Mouse (Mus musculus) left cerebral cortex, adult 2 months (tissue): ENCODE measurements at regions not wholly inside any gene's neighbourhood (a gene's known extent, or its start where the extent isn't known, plus 50 kb on each side); places are given as distances from the start of the nearest gene placed in this dataset.

Source experiments
- DNase-seq, 2 experiments: peaks; one replicate each; pipeline ENCODE4 v3.0.0; 2021 to 2022; ENCODE audit warnings: low spot score in 2 of 2, mixed read lengths in 1 of 2; ENCODE audit errors: extremely low spot score in 1 of 2
- H3K27ac ChIP-seq: fragments of 200-600 bp; 2 replicates; pipeline ENCODE4 v1.8.1; 2022
- H3K4me3 ChIP-seq: fragments of 200-600 bp; 2 replicates; pipeline ENCODE4 v1.8.1; 2022
- CTCF ChIP-seq: fragments of 200-600 bp; IDR thresholded peaks from 2 replicates; pipeline ENCODE4 v1.8.1; 2022; ENCODE audit warnings: antibody characterized with exemption, mild to moderate bottlenecking, moderate library complexity
- intact Hi-C: fragments of 180-260 bp; cut with DNase I; formaldehyde crosslinking; loops from one replicate; pipeline ENCODE4 v1.15.1; 2025

GRCm38 (mm10) chr2:12697209-12697608 is 226.6 kb upstream of the Pter start:
- intact Hi-C loops, result no loop called here

GRCm38 (mm10) chr2:12699331-12699730 is 224.5 kb upstream of the Pter start:
- H3K4me3 ChIP-seq, result no peak overlapping the region
- DNase-seq, result no peak
- intact Hi-C loops, result no loop called here
- TF ChIP-seq CTCF, result no peak
- no peak overlapping the region for H3K27ac ChIP-seq

More at GRCm38 (mm10) chr2:12697209-12697608, 226.6 kb upstream of the Pter start:
- no peak for DNase-seq
- Histone ChIP-seq H3K4me3 (no peak overlapping the region), H3K27ac (no peak overlapping the region)
- no peak for TF ChIP-seq CTCF

GRCm38 (mm10) chr2:12707514-12707913 is 216.3 kb upstream of the Pter start:
- intact Hi-C loops, result loop anchor here (5.0 kb wide), 3 partner anchors 90 to 355 kb away; no protein-coding TSS in a partner anchor
- no peak for TF ChIP-seq CTCF
- Histone ChIP-seq H3K4me3 (no peak overlapping the region), H3K27ac (no peak overlapping the region)
- no peak for DNase-seq

GRCm38 (mm10) chr2:12709156-12709923 is 214.5 kb upstream of the Pter start:
- intact Hi-C loops, result loop anchor here (1.0 to 5.0 kb wide), 6 partner anchors 68 to 528 kb away; partner anchors contain the start of gene C1ql3
- peak overlapping the region; percentile 35 for H3K4me3 ChIP-seq
- peak; percentile 48 to 54 for DNase-seq
- peak overlapping the region; percentile 63 for H3K27ac ChIP-seq
- peak; percentile 86 for TF ChIP-seq CTCF

- no peak for DNase-seq
- TF ChIP-seq CTCF, result no peak
- intact Hi-C loops, result loop anchor here (1.0 to 5.0 kb wide), 6 partner anchors 67 to 527 kb away; partner anchors contain the start of gene C1ql3
- Histone ChIP-seq H3K27ac (peak overlapping the region; percentile 21; the same call in 1 of the 2 replicates), H3K4me3 (peak overlapping the region; percentile 35; the same call in 1 of the 2 replicates)
Measured at GRCm38 (mm10) chr2:12709924-12710240, 214.0 kb upstream of the Pter start.

- intact Hi-C loops, result no loop called here
- no peak for TF ChIP-seq CTCF
Measured at GRCm38 (mm10) chr2:12716124-12717012, 207.5 kb upstream of the Pter start.

GRCm38 (mm10) chr2:12729251-12729650 is 194.6 kb upstream of the Pter start:
- no peak overlapping the region for H3K4me3 ChIP-seq
- TF ChIP-seq CTCF, result no peak
- no peak overlapping the region for H3K27ac ChIP-seq
- intact Hi-C loops, result no loop called here
- no peak for DNase-seq

More at GRCm38 (mm10) chr2:12716124-12717012, 207.5 kb upstream of the Pter start:
- Histone ChIP-seq H3K4me3 (no peak overlapping the region), H3K27ac (no peak overlapping the region)
- no peak for DNase-seq

- Histone ChIP-seq H3K27ac (no peak overlapping the region), H3K4me3 (no peak overlapping the region)
- intact Hi-C loops, result no loop called here
- no peak for DNase-seq
- no peak for TF ChIP-seq CTCF
Measured at GRCm38 (mm10) chr2:12737140-12737539, 186.7 kb upstream of the Pter start.

- no peak for DNase-seq
- intact Hi-C loops, result no loop called here
- Histone ChIP-seq H3K4me3 (no peak overlapping the region), H3K27ac (no peak overlapping the region)
- no peak for TF ChIP-seq CTCF
Measured at GRCm38 (mm10) chr2:12746856-12747255, 177.0 kb upstream of the Pter start.

- TF ChIP-seq CTCF, result no peak
- no peak for DNase-seq
- intact Hi-C loops, result no loop called here
- Histone ChIP-seq H3K27ac (no peak overlapping the region), H3K4me3 (no peak overlapping the region)
Measured at GRCm38 (mm10) chr2:12758816-12759215, 165.0 kb upstream of the Pter start.

GRCm38 (mm10) chr2:12759931-12760330 is 163.9 kb upstream of the Pter start:
- no peak for TF ChIP-seq CTCF
- no peak overlapping the region for H3K4me3 ChIP-seq
- DNase-seq, result no peak
- H3K27ac ChIP-seq, result no peak overlapping the region
- intact Hi-C loops, result no loop called here

- intact Hi-C loops, result no loop called here
- TF ChIP-seq CTCF, result no peak
- H3K4me3 ChIP-seq, result no peak overlapping the region
- no peak overlapping the region for H3K27ac ChIP-seq
- DNase-seq, result no peak
Measured at GRCm38 (mm10) chr2:12761461-12761860, 162.4 kb upstream of the Pter start.
